Mouse (Mus musculus) midbrain, embryonic 11.5 days (tissue): Measurements from ENCODE around the gene Dffa. TPM values are rescaled to one million over a fixed set of nuclear protein-coding genes. Genes with fewer than 3 reads are reported as not detected.

Experiments used
- ATAC-seq: fragments of 200-750 bp; cut with Nextera tagmentation; 2 replicates; pipeline ENCODE4 v1.8.0; 2017; ENCODE audit warnings: moderate TSS enrichment, moderate library complexity; ENCODE audit not compliant: low FRiP score
- DNase-seq: peaks from one replicate; pipeline ENCODE4 v3.0.0; 2015; ENCODE audit warnings: low spot score; ENCODE audit errors: missing footprints
- H3K27ac ChIP-seq: fragments of 300-500 bp; sonication (generic); 2 replicates; pipeline ENCODE4 v1.5.1; 2014; ENCODE audit warnings: low read depth, low read length
- H3K27me3 ChIP-seq: fragments of 300-500 bp; sonication (generic); 2 replicates; pipeline ENCODE4 v1.6.1; 2014; ENCODE audit warnings: mild to moderate bottlenecking, low read length, moderate library complexity, mixed read lengths; ENCODE audit not compliant: control insufficient read depth, insufficient read depth
- H3K36me3 ChIP-seq: fragments of 300-500 bp; sonication (generic); 2 replicates; pipeline ENCODE4 v1.6.1; 2014; ENCODE audit warnings: mild to moderate bottlenecking, low read length, moderate library complexity, mixed read lengths; ENCODE audit not compliant: control insufficient read depth, insufficient read depth
- H3K4me1 ChIP-seq: fragments of 300-500 bp; sonication (generic); 2 replicates; pipeline ENCODE4 v1.6.1; 2014; ENCODE audit warnings: low read length; ENCODE audit not compliant: control insufficient read depth, insufficient read depth
- H3K4me2 ChIP-seq: fragments of 300-500 bp; sonication (generic); 2 replicates; pipeline ENCODE4 v1.6.1; 2014; ENCODE audit warnings: mild to moderate bottlenecking, moderate library complexity
- H3K4me3 ChIP-seq: fragments of 300-500 bp; sonication (generic); 2 replicates; pipeline ENCODE4 v1.5.1; 2014; ENCODE audit warnings: low read depth, low read length
- H3K9ac ChIP-seq: fragments of 300-500 bp; sonication (generic); 2 replicates; pipeline ENCODE4 v1.6.1; 2014; ENCODE audit warnings: low read length
- H3K9me3 ChIP-seq: fragments of 300-500 bp; sonication (generic); 2 replicates; pipeline ENCODE4 v1.6.1; 2016; ENCODE audit warnings: low read length; ENCODE audit not compliant: control insufficient read depth
- WGBS: fragments of 180-500 bp; shearing (Covaris S2); extraction: QIAGEN DNeasy Blood & Tissue Kit; methylation state at CpG from one replicate; pipeline ENCODE4 v1.1.7; 2014; 5-methylcytosine and 5-hydroxymethylcytosine counted together
- polyA plus RNA-seq: library from polyadenylated mRNA; unstranded; fragments of >200 nt; fragmentation: Nextera tagmentation; extraction: Ambion mirVana; gene quantifications from 2 replicates; pipeline ENCODE4 v1.2.1, GENCODE M21; 2014

The Dffa gene
- polyA plus RNA-seq, 1 experiment from 2014 or later, result 25.3 TPM

DNA sequence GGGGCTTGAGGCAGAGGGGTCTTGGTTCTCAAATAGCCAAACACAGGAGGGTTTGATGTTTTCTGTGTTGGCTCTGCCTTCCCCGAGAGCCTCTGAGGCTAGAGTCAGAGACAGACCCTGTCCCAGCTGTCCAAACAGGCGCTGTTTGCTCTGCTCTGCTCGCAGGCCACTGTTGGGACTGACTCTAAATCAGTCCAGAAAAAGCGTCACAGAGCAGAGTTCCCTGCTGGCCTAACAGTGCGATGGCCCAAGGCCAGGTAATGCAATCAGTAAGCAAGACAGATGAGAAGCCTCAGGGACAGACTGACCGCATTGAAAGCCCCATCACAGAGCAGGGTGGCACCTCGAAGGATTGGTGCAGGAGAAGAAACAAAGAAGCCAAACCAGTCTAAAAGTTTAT is 45.7 kb downstream of the Dffa start:
- no peak overlapping the region for H3K27ac ChIP-seq
- 76% methylated on average over 7 of the region's 7 CpGs for WGBS

DNA sequence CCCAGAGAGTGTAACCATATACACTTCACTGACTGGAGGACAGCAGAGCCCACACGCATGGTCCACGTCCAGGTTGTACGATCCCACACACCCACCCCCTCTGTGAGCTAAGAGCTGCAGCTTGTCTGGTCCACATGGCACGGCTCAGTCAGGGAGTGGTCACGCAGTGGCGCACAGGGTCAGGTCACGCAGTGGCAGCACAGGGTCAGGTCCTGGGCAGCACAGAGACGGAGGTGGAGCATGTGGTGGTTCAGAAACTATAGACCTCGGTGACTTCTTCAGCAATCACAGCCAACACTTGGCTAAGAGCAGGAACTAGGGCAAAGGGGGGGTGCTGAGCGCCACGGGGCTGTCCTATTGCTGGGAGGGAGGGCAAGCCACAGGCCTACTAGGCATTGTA is 46.3 kb downstream of the Dffa start:
- WGBS, result 82% methylated on average over 11 of the region's 11 CpGs
- no peaks in the 10 kb centered on the region for H3K9me3 ChIP-seq
- ATAC-seq (no peak), DNase-seq (peak; percentile 64)
- H3K4me1 ChIP-seq, result no peaks in the 10 kb centered on the region
- H3K27ac ChIP-seq, result no peak overlapping the region
- H3K36me3 ChIP-seq, result peaks cover 45% of the 10 kb centered on the region
- H3K9ac ChIP-seq, result no peak overlapping the region
- H3K4me2 ChIP-seq, result no peak overlapping the region
- H3K4me3 ChIP-seq, result no peak overlapping the region
- H3K27me3 ChIP-seq, result no peaks in the 10 kb centered on the region

More for the DNA sequence above, 45.7 kb downstream of the Dffa start:
- Histone ChIP-seq H3K27me3 (no peaks in the 10 kb centered on the region), H3K4me3 (no peak overlapping the region), H3K4me1 (peaks cover 1% of the 10 kb centered on the region; the same call in 1 of the 2 replicates), H3K36me3 (peaks cover 39% of the 10 kb centered on the region), H3K9me3 (no peaks in the 10 kb centered on the region), H3K9ac (no peak overlapping the region), H3K4me2 (no peak overlapping the region)
- DNase-seq (peak; percentile 69), ATAC-seq (no peak)

DNA sequence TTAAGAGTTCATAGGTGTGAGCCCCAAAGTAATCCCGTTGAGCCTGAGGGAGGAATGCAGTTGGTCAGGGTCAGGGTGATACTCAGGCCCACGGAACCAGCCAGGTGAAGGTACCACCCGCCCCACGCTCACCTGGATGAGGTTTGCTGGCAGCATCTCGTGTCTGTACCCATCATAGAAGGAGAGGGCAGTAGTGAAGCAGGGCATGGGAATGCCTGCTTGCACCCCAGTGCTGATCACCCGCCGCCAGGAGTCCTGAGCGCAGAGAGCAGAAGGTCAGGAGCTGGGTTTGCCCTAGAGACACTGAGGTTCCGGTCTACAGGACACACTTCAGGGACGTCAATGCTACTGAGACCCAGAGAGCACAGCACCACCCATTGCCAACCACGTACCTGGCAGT is 46.8 kb downstream of the Dffa start:
- Histone ChIP-seq H3K9me3 (no peaks in the 10 kb centered on the region), H3K27me3 (no peaks in the 10 kb centered on the region), H3K4me1 (no peaks in the 10 kb centered on the region), H3K27ac (no peak overlapping the region), H3K4me2 (no peak overlapping the region), H3K36me3 (peaks cover 49% of the 10 kb centered on the region), H3K4me3 (no peak overlapping the region), H3K9ac (no peak overlapping the region)
- ATAC-seq, result no peak
- 94% methylated on average over 11 of the region's 11 CpGs for WGBS
- peak; percentile 62 for DNase-seq

DNA sequence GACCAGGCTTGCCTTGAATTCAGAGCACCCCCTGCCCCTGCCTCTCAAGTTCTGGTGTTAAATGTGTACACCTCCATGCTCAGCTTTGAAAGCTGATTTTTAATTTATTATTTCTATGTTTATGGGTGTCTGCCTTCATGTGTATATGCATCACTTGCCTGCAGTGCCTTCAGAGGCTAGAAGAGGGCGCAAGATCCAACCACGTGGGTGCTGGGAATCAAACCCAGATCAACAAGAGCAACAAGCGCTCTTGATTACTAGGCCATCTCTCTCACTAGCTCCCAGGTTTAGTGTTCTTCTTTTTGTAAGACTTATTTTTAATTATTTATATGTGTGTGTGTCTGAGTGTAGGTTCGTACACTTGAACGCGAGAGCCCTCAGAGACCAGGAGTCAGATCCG is 50.9 kb downstream of the Dffa start:
- Histone ChIP-seq H3K36me3 (peaks cover 60% of the 10 kb centered on the region), H3K27ac (no peak overlapping the region), H3K4me1 (no peaks in the 10 kb centered on the region), H3K4me3 (no peak overlapping the region), H3K4me2 (no peak overlapping the region), H3K9me3 (no peaks in the 10 kb centered on the region), H3K27me3 (no peaks in the 10 kb centered on the region), H3K9ac (no peak overlapping the region)
- DNase-seq (no peak), ATAC-seq (no peak)
- WGBS, result 98% methylated on average over 7 of the region's 7 CpGs

DNA sequence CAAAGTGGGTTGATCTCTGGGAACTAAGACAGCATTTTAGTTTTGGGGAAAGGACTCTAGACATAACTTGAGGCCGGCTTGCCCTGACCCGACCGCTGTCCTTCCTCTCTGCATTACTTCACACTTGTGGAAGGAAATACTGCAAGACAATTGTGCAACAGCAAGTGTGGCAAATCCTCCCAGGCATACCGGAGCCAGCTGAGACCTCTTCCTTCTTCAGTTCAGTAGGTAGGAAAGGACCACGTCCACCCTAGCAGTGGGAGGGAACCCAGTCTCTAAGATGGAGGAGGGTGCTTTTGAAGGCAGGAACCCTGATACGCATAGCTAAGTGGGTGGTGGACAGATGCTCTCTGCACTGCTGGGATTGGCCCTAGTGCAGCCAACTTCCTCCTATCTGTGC is 51.8 kb downstream of the Dffa start:
- Histone ChIP-seq H3K36me3 (peaks cover 58% of the 10 kb centered on the region), H3K27ac (no peak overlapping the region), H3K4me2 (no peak overlapping the region), H3K9me3 (no peaks in the 10 kb centered on the region), H3K9ac (no peak overlapping the region), H3K4me3 (no peak overlapping the region), H3K4me1 (no peaks in the 10 kb centered on the region), H3K27me3 (no peaks in the 10 kb centered on the region)
- ATAC-seq, result no peak
- WGBS, result 94% methylated on average over 6 of the region's 6 CpGs
- DNase-seq, result no peak

DNA sequence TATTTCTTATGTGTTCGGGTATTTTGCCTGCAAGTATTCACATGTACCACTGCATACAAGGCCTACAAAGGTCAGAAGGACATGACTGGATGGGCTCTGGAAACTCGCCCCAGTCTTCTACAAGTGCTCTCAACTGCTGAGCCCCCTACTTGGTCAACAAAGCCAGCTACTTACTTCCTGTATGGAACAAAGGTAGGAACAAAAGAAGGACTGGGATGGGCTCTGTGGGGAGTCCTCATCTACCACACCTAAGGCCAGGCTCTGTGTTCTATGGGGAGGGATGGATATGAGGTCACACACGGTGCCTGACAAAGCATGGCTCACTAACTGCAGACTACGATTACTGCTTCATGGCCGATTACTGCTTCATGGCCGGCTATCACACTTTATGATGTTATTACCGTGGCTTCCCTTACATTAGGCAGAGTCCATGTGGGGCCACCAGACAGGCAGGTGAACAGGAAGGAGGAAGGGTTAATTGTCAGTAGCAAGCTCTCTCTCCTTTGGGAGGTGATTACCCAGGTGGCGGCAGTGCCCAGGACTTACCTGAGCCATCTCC is 53.5 kb downstream of the Dffa start:
- Histone ChIP-seq H3K4me1 (no peaks in the 10 kb centered on the region), H3K27me3 (no peaks in the 10 kb centered on the region), H3K9ac (no peak overlapping the region), H3K9me3 (no peaks in the 10 kb centered on the region), H3K27ac (no peak overlapping the region), H3K4me3 (no peak overlapping the region), H3K36me3 (peaks cover 44% of the 10 kb centered on the region), H3K4me2 (no peak overlapping the region)
- ATAC-seq (no peak), DNase-seq (no peak)
- WGBS, result 92% methylated on average over 8 of the region's 8 CpGs

DNA sequence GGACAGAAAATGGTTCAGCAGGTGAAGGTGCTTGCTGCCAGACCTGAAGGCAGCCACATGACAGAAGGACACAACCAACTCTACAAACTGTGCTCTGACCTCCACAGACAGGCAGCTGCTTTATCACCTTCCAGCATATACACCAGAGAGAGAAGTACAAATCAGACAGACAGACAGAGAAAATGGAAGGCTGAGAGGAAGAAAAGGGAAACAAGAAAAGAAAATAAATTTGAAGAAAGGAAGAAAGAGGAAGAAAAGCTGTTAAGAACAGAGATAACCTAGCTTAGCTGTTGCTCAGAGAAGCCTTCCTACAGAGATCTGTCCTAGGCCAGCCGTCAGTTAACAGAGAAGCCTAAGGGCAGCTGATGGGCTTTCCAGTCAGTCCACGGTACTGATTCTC is 55.3 kb downstream of the Dffa start:
- Histone ChIP-seq H3K27me3 (no peaks in the 10 kb centered on the region), H3K27ac (no peak overlapping the region), H3K36me3 (peaks cover 34% of the 10 kb centered on the region), H3K4me2 (no peak overlapping the region), H3K4me1 (no peaks in the 10 kb centered on the region), H3K9me3 (no peaks in the 10 kb centered on the region), H3K4me3 (no peak overlapping the region), H3K9ac (no peak overlapping the region)
- no peak for ATAC-seq
- WGBS, result 90% methylated on average over 2 of the region's 2 CpGs
- DNase-seq, result no peak

DNA sequence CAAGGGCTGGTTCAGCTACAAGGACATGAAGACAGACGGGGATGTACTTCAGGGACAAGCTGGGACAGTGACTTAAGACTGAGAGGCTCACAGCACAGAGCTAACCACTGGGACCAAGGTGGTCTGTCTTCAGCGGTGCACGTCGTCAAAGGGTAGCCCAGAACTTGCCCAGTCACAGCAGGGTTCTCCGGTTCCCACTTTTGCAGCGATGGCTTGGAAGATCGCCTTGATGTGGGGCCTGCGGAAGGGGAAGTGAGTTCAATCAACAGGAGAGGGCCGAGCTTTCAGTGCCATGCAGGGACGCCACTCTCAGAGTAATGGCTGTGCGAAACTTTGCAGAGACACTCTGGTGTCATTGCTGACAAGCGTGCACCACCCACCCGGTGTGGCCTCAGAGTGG is 55.9 kb downstream of the Dffa start:
- no peak overlapping the region for H3K9ac ChIP-seq
- no peaks in the 10 kb centered on the region for H3K27me3 ChIP-seq
- ATAC-seq (no peak), DNase-seq (no peak)
- no peak overlapping the region for H3K4me2 ChIP-seq
- H3K9me3 ChIP-seq, result no peaks in the 10 kb centered on the region
- H3K36me3 ChIP-seq, result peaks cover 29% of the 10 kb centered on the region
- no peaks in the 10 kb centered on the region for H3K4me1 ChIP-seq
- 91% methylated on average over 13 of the region's 13 CpGs for WGBS
- no peak overlapping the region for H3K27ac ChIP-seq
- no peak overlapping the region for H3K4me3 ChIP-seq

DNA sequence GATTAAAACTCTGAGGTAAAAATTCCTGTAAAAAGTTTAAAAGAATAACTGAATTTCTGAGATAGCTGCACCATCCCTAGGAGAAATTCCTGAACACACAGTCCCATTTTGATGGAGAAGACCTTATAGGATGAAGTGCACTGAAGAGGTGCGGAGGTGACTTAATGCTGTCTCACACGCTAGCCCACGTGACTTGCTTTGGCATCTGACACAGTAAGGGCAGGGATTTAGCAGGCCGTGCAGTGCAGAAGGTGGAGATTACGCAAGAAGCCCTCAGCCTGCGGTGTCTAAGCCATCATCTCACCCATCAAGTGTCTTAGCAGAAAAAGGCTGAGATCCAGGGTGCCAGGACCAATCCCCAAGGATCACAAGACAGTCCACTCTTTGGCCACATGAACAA is 57.2 kb downstream of the Dffa start:
- no peak for DNase-seq
- Histone ChIP-seq H3K27ac (no peak overlapping the region), H3K9me3 (no peaks in the 10 kb centered on the region), H3K4me1 (peaks cover 7% of the 10 kb centered on the region; the same call in 1 of the 2 replicates), H3K27me3 (no peaks in the 10 kb centered on the region), H3K36me3 (peaks cover 17% of the 10 kb centered on the region), H3K9ac (no peak overlapping the region), H3K4me2 (no peak overlapping the region), H3K4me3 (no peak overlapping the region)
- ATAC-seq, result no peak
- 97% methylated on average over 6 of the region's 6 CpGs for WGBS
